Mouse (Mus musculus) limb, embryonic 14.5 days (tissue): Measurements from ENCODE around the gene Pigk. TPM values are rescaled to one million over a fixed set of nuclear protein-coding genes. Genes with fewer than 3 reads are reported as not detected.
"Not testable (repeated sequence)": the region's sequence is repeated elsewhere in the genome, so short reads cannot be mapped to it uniquely, and the experiment has no call there.

Source experiments
- ATAC-seq: fragments of 200-750 bp; cut with Nextera tagmentation; 2 replicates; pipeline ENCODE4 v1.8.0; 2017; ENCODE audit warnings: low read depth, moderate number of reproducible peaks, moderate TSS enrichment; ENCODE audit not compliant: low FRiP score
- DNase-seq: peaks from one replicate; pipeline ENCODE4 v3.0.0-alpha.2; 2015; ENCODE audit warnings: low spot score
- H3K27ac ChIP-seq: fragments of 300-500 bp; sonication (generic); replicated peaks from 2 replicates; pipeline ENCODE4 v1.5.1; 2014; ENCODE audit warnings: low read depth, mild to moderate bottlenecking, low read length, moderate library complexity, mixed read lengths
- H3K27me3 ChIP-seq: fragments of 300-500 bp; sonication (generic); 2 replicates; pipeline ENCODE4 v1.6.1; 2014; ENCODE audit warnings: low read length, mixed read lengths; ENCODE audit not compliant: control insufficient read depth, insufficient read depth
- H3K36me3 ChIP-seq: fragments of 300-500 bp; sonication (generic); 2 replicates; pipeline ENCODE4 v1.6.1; 2014; ENCODE audit warnings: mild to moderate bottlenecking, low read length, moderate library complexity, mixed read lengths; ENCODE audit not compliant: control insufficient read depth, insufficient read depth
- H3K4me1 ChIP-seq: fragments of 300-500 bp; sonication (generic); 2 replicates; pipeline ENCODE4 v1.6.1; 2014; ENCODE audit warnings: antibody characterized with exemption, low read length, mixed read lengths; ENCODE audit not compliant: control insufficient read depth, insufficient read depth
- H3K4me2 ChIP-seq: fragments of 300-500 bp; sonication (generic); replicated peaks from 2 replicates; pipeline ENCODE4 v1.6.1; 2014; ENCODE audit warnings: low read depth, mild to moderate bottlenecking, low read length, moderate library complexity; ENCODE audit not compliant: severe bottlenecking
- H3K4me3 ChIP-seq: fragments of 300-500 bp; sonication (generic); replicated peaks from 2 replicates; pipeline ENCODE4 v1.5.1; 2014; ENCODE audit warnings: low read length
- H3K9ac ChIP-seq: fragments of 300-500 bp; sonication (generic); 2 replicates; pipeline ENCODE4 v1.6.1; 2014; ENCODE audit warnings: mild to moderate bottlenecking, low read depth, low read length, moderate library complexity; ENCODE audit not compliant: severe bottlenecking
- H3K9me3 ChIP-seq: fragments of 300-500 bp; sonication (generic); 2 replicates; pipeline ENCODE4 v1.6.1; 2016; ENCODE audit warnings: low read length; ENCODE audit not compliant: control insufficient read depth
- POLR2A ChIP-seq: fragments of 200-500 bp; IDR thresholded peaks from 2 replicates; pipeline ENCODE4 v1.8.0; 2012; ENCODE audit warnings: inconsistent platforms, mild to moderate bottlenecking, moderate library complexity, borderline replicate concordance; ENCODE audit not compliant: insufficient read depth, insufficient read length; ENCODE audit errors: extremely low read depth
- WGBS: fragments of 180-500 bp; shearing (Covaris S2); extraction: QIAGEN DNeasy Blood & Tissue Kit; methylation state at CpG from one replicate; pipeline ENCODE4 v1.1.7; 2014; 5-methylcytosine and 5-hydroxymethylcytosine counted together
- polyA plus RNA-seq, 2 experiments: library from polyadenylated mRNA; depleted of rRNA in 1 of 2; stranded (reverse) in 1 of 2; unstranded in 1 of 2; fragments of >200 nt; fragmentation: Nextera tagmentation in 1 of 2; extraction: Ambion mirVana in 1 of 2; gene quantifications; 2 replicates each; pipeline versions ENCODE4 v1.2.1 to v1.2.3; 2012 to 2014

Gene Pigk
- polyA plus RNA-seq, 2 experiments: 20.4 to 53.1 TPM

GRCm38 (mm10) chr3:152770056-152770455 is 56.2 kb downstream of the Pigk start:
- Histone ChIP-seq H3K27ac (no peak overlapping the region), H3K4me1 (no peaks in the 10 kb centered on the region), H3K36me3 (peaks cover 21% of the 10 kb centered on the region), H3K4me3 (no peak overlapping the region), H3K9ac (no peak overlapping the region), H3K27me3 (no peaks in the 10 kb centered on the region), H3K4me2 (no peak overlapping the region), H3K9me3 (no peaks in the 10 kb centered on the region)
- DNase-seq: no peak
- no peak for TF ChIP-seq POLR2A
- ATAC-seq: no peak
- 70% methylated on average over 6 of the region's 6 CpGs for WGBS

- DNase-seq (no peak), ATAC-seq (no peak)
- Histone ChIP-seq H3K27ac (no peak overlapping the region), H3K4me2 (no peak overlapping the region), H3K4me1 (no peaks in the 10 kb centered on the region), H3K9me3 (no peaks in the 10 kb centered on the region), H3K4me3 (no peak overlapping the region), H3K27me3 (no peaks in the 10 kb centered on the region), H3K36me3 (peaks cover 3% of the 10 kb centered on the region; the same call in 1 of the 2 replicates), H3K9ac (no peak overlapping the region)
- no peak for TF ChIP-seq POLR2A
- 79% methylated on average over 6 of the region's 6 CpGs for WGBS
These were observed 62.5 kb downstream of the Pigk start for GRCm38 (mm10) chr3:152776363-152776762.

- Histone ChIP-seq H3K4me1 (no peaks in the 10 kb centered on the region), H3K36me3 (peaks cover 3% of the 10 kb centered on the region; the same call in 1 of the 2 replicates), H3K9ac (no peak overlapping the region), H3K4me3 (no peak overlapping the region), H3K27ac (no peak overlapping the region), H3K4me2 (no peak overlapping the region), H3K9me3 (no peaks in the 10 kb centered on the region), H3K27me3 (no peaks in the 10 kb centered on the region)
- no peak for DNase-seq
- no peak for TF ChIP-seq POLR2A
- WGBS: 78% methylated on average over 16 of the region's 16 CpGs
- ATAC-seq: no peak
These were observed 63.1 kb downstream of the Pigk start for GRCm38 (mm10) chr3:152776872-152777540.

- 72% methylated on average over 4 of the region's 4 CpGs for WGBS
- no peak overlapping the region for H3K27ac ChIP-seq
- no peak overlapping the region for H3K4me3 ChIP-seq
- H3K9me3 ChIP-seq: no peaks in the 10 kb centered on the region
- H3K36me3 ChIP-seq: peaks cover 3% of the 10 kb centered on the region; the same call in 1 of the 2 replicates
- H3K4me2 ChIP-seq: no peak overlapping the region
- ATAC-seq (no peak), DNase-seq (no peak)
- H3K9ac ChIP-seq: no peak overlapping the region
- no peak for TF ChIP-seq POLR2A
- H3K27me3 ChIP-seq: no peaks in the 10 kb centered on the region
- no peaks in the 10 kb centered on the region for H3K4me1 ChIP-seq
These were observed 65.9 kb downstream of the Pigk start for GRCm38 (mm10) chr3:152779819-152780218.

GRCm38 (mm10) chr3:152783792-152784191 is 69.9 kb downstream of the Pigk start:
- no peak for TF ChIP-seq POLR2A
- ATAC-seq (peak; percentile 55; the same call in 1 of the 2 replicates), DNase-seq (peak; percentile 72)
- Histone ChIP-seq H3K9me3 (no peaks in the 10 kb centered on the region), H3K9ac (no peak overlapping the region), H3K4me1 (no peaks in the 10 kb centered on the region), H3K27ac (no peak overlapping the region), H3K4me2 (no peak overlapping the region), H3K27me3 (no peaks in the 10 kb centered on the region), H3K4me3 (no peak overlapping the region), H3K36me3 (peaks cover 9% of the 10 kb centered on the region; the same call in 1 of the 2 replicates)
- WGBS: 9% methylated on average over 7 of the region's 7 CpGs

- WGBS: 90% methylated on average over 7 of the region's 13 CpGs
- not testable (repeated sequence) for H3K9ac ChIP-seq, H3K27ac ChIP-seq, H3K9me3 ChIP-seq, H3K36me3 ChIP-seq, ATAC-seq, DNase-seq, H3K4me3 ChIP-seq, H3K4me2 ChIP-seq, H3K4me1 ChIP-seq, H3K27me3 ChIP-seq
These were observed 70.5 kb downstream of the Pigk start for GRCm38 (mm10) chr3:152784353-152784752.

DNA sequence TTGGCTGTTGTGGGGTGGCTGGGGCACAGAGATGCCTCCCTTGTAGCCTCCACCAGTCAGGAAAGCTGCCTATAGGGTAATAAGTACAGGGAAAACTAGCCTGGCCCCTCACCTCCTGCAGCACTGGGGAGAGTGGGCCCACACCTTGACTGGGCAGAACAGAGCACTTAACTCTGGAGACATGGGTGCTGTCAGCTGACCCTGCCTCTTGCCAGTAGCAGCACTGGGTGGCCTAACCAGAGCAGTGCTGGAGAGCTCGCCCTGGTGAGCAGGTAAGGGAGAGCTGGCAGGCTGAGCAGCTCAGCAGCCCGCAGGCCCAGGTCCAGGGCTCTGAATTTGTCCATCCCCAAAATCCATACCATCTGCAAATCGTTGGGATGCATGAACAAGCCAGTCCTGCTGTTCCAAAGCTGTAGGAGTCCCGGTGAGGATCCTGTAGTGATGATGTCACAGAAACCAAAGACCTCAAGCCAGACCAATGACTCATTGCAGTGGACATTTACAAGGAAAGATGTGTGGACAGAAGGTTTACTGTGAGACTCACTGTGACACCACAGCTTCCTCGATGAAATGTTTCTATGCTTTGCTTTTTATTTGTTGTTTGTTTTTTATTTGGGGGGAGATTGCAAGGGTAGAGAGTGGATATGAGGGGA is 74.5 kb downstream of the Pigk start:
- H3K36me3 ChIP-seq, H3K27ac ChIP-seq, H3K9ac ChIP-seq, ATAC-seq, H3K4me2 ChIP-seq, H3K4me1 ChIP-seq, DNase-seq, H3K27me3 ChIP-seq, H3K4me3 ChIP-seq, H3K9me3 ChIP-seq: not testable (repeated sequence)
- 78% methylated on average over 5 of the region's 5 CpGs for WGBS
